Mouse (Mus musculus) myocyte (in vitro differentiated cells): ENCODE data around the gene Oaf.

Experiments used
- CEBPB ChIP-seq: IDR thresholded peaks from 2 replicates; pipeline ENCODE4 v1.6.1; 2011; ENCODE audit warnings: mild to moderate bottlenecking, moderate library complexity; ENCODE audit not compliant: poor library complexity, insufficient read depth, severe bottlenecking
- E2F4 ChIP-seq: IDR thresholded peaks from one replicate; pipeline ENCODE4 v1.6.1; 2011; ENCODE audit warnings: mild to moderate bottlenecking, control low read depth, moderate library complexity; ENCODE audit not compliant: insufficient read depth
- MAX ChIP-seq: IDR thresholded peaks from one replicate; pipeline ENCODE4 v1.6.1; 2011; ENCODE audit warnings: low read depth, mild to moderate bottlenecking, control low read depth
- MYOG ChIP-seq, 3 experiments: IDR thresholded peaks; one replicate each; pipeline ENCODE4 v1.6.1; 2011; ENCODE audit warnings: control low read depth in 2 of 3, low read depth in 2 of 3, mild to moderate bottlenecking in 2 of 3; ENCODE audit not compliant: insufficient read length in 2 of 3, control insufficient read depth in 1 of 3, insufficient read depth in 1 of 3
- POLR2A ChIP-seq: IDR thresholded peaks from one replicate; pipeline ENCODE4 v1.6.1; 2011; ENCODE audit warnings: low read depth, mild to moderate bottlenecking, control low read depth, moderate library complexity; ENCODE audit not compliant: insufficient read length
- SRF ChIP-seq: IDR thresholded peaks from one replicate; pipeline ENCODE4 v1.6.1; 2011; ENCODE audit warnings: low read depth; ENCODE audit not compliant: control insufficient read depth, insufficient read length
- TCF12 ChIP-seq: IDR thresholded peaks from one replicate; pipeline ENCODE4 v1.6.1; 2011; ENCODE audit warnings: mild to moderate bottlenecking, control low read depth; ENCODE audit not compliant: poor library complexity, insufficient read depth, severe bottlenecking

DNA sequence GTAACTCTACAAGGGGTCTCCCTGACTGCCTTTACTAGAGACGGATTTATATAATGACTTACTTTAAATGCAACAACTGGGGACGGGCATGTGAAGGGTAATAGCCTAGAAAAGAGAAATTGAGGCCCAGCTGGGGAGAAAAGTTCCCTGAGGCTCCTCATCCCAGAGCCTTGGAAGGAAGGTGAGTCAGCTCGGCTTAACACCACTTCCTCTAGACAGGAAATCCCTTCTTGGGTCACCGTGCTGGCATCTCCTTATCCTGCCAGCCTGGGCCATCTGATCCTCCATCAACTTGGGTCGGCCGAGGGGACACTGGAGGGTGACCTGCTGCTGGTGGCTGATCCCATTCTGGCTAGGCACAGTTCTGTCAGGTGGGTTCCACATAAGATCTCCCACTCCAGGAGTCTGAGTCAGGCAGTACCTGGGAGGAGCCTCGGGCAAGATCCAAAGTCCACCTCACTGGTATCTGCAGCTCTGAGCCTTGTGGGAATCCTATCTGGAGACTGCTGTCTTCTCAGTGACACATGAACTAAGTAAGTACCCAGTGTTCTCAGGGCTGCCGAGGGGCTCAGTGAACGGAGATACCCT, 13.0 kb downstream of the Oaf start:
- TF ChIP-seq POLR2A (no peak), MYOG (IDR thresholded peaks at IDR 0.05; ENCODE audit: control insufficient read depth in 1 of 3, insufficient read depth in 1 of 3, insufficient read length in 2 of 3, low read depth in 2 of 3) (no peak), MAX (no peak), TCF12 (no peak), CEBPB (no peak), E2F4 (no peak), SRF (no peak)
